15 mouse cellular contexts compared by ENCODE assay signal in genomic region chr15:62752686-62753085, GRCm38 (mm10).
"Had no signal": no experiment of that assay in that cellular context is flagged by ENCODE, and none has a peak within 500 bp of the region (broad histone marks: within the 10 kb centered on the region; RNA-seq: fewer than 3 reads in every experiment).

No protein-coding gene starts in this region.

- H3K9ac ChIP-seq: intestine, embryonic 15.5 days; kidney, embryonic 15.5 days; limb, embryonic 15.5 days; liver, embryonic 12.5 days; lung, embryonic 14.5 days; midbrain, embryonic 15.5 days; neural tube, embryonic 12.5 days had no signal

- ATAC-seq: intestine, embryonic 15.5 days; liver, embryonic 12.5 days; midbrain, embryonic 15.5 days had no signal

- H3K4me3 ChIP-seq: intestine, embryonic 15.5 days; kidney, embryonic 15.5 days; limb, embryonic 15.5 days; liver, embryonic 12.5 days; megakaryocyte, embryonic 14.5 days; midbrain, embryonic 15.5 days; neural tube, embryonic 12.5 days had no signal

- H3K36me3 ChIP-seq: intestine, embryonic 15.5 days; kidney, embryonic 15.5 days; limb, embryonic 15.5 days; liver, embryonic 12.5 days; midbrain, embryonic 15.5 days; neural tube, embryonic 12.5 days had no signal

- H3K9me3 ChIP-seq: intestine, embryonic 15.5 days; kidney, embryonic 15.5 days; limb, embryonic 15.5 days; liver, embryonic 12.5 days; megakaryocyte, embryonic 14.5 days; midbrain, embryonic 15.5 days; neural tube, embryonic 12.5 days had no signal

- H3K4me1 ChIP-seq: intestine, embryonic 15.5 days; kidney, embryonic 15.5 days; limb, embryonic 15.5 days; liver, embryonic 12.5 days; megakaryocyte, embryonic 14.5 days; midbrain, embryonic 15.5 days; neural tube, embryonic 12.5 days had no signal

- H3K27me3 ChIP-seq: intestine, embryonic 15.5 days; kidney, embryonic 15.5 days; limb, embryonic 15.5 days; liver, embryonic 12.5 days; megakaryocyte, embryonic 14.5 days; midbrain, embryonic 15.5 days; neural tube, embryonic 12.5 days had no signal

- DNase-seq: kidney, adult 2 months; kidney, postnatal 25 days; layer of hippocampus, postnatal 36 days; lung, embryonic 14.5 days; lung, postnatal 10 days; lung, postnatal 4 days; right cerebral cortex, postnatal 14 days had no signal

- H3K4me2 ChIP-seq: intestine, embryonic 15.5 days; kidney, embryonic 15.5 days; limb, embryonic 15.5 days; liver, embryonic 12.5 days; lung, embryonic 14.5 days; midbrain, embryonic 11.5 days; midbrain, embryonic 15.5 days; neural tube, embryonic 12.5 days had no signal

- H3K27ac ChIP-seq: intestine, embryonic 15.5 days; kidney, embryonic 15.5 days; limb, embryonic 15.5 days; liver, embryonic 12.5 days; midbrain, embryonic 15.5 days; neural tube, embryonic 12.5 days had no signal
